Mouse (Mus musculus) lung, adult 10 weeks (tissue): ENCODE measurements around the gene H2al1i. TPM values are rescaled to one million over a fixed set of nuclear protein-coding genes. Genes with fewer than 3 reads are reported as not detected.

Experiments used
- polyA plus RNA-seq: library from polyadenylated mRNA; stranded (reverse); fragments of 350-450 nt; fragmentation: Illumina TruSeq; extraction: RNeasy Lipid Tissue Mini Kit (QIAGEN cat#74804); gene quantifications from one replicate; pipeline ENCODE4 v1.2.3, GENCODE M21; 2014; ENCODE audit warnings: low read depth, low replicate concordance; ENCODE audit not compliant: insufficient read depth

The H2al1i gene
- not detected for polyA plus RNA-seq

DNA sequence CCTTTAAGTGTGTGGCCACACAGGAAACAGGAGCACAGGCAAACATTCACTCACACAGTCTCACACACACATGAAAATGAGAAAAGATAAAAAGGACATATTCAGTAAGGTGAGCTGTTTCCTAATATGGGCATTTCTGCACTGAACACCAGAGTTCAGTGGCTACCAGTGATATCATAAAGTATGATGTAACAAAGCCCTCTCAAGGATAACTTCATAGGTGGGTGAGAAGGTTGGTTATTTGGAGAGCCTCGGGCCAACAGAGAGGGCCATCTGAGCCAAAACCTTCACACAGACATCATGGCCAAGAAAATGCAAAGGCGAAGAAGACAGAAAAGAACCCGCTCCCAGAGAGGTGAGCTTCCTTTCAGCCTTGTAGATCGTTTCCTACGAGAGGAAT lies at the start of gene H2al1i:
Gene H2al1i, plus strand, starts transcription at position 301 of the 400 bp plus-strand sequence.

DNA sequence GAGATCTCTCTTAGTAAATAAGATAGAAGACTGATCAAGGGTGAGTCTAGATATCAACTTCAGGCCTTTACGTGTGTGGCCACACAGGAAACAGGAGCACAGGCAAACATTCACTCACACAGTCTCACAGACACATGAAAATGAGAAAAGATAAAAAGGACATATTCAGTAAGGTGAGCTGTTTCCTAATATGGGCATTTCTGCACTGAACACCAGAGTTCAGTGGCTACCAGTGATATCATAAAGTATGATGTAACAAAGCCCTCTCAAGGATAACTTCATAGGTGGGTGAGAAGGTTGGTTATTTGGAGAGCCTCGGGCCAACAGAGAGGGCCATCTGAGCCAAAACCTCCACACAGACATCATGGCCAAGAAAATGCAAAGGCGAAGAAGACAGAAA lies 25.5 kb upstream of the H2al1i start, which contains the start of gene H2al1a:
Gene H2al1a, plus strand, starts transcription at position 301 of the 400 bp plus-strand sequence.

GRCm38 (mm10) chrX:11302132-11302531 lies 22.3 kb upstream of the H2al1i start, which contains the start of gene H2al1b:
Gene H2al1b, plus strand, starts transcription at chrX:11302432.

DNA sequence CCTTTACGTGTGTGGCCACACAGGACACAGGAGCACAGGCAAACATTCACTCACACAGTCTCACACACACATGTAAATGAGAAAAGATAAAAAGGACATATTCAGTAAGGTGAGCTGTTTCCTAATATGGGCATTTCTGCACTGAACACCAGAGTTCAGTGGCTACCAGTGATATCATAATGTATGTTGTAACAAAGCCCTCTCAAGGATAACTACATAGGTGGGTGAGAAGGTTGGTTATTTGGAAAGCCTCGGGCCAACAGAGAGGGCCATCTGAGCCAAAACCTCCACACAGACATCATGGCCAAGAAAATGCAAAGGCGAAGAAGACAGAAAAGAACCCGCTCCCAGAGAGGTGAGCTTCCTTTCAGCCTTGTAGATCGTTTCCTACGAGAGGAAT lies 19.1 kb upstream of the H2al1i start, which contains the start of gene H2al1c:
Gene H2al1c, plus strand, starts transcription at position 301 of the 400 bp plus-strand sequence.

DNA sequence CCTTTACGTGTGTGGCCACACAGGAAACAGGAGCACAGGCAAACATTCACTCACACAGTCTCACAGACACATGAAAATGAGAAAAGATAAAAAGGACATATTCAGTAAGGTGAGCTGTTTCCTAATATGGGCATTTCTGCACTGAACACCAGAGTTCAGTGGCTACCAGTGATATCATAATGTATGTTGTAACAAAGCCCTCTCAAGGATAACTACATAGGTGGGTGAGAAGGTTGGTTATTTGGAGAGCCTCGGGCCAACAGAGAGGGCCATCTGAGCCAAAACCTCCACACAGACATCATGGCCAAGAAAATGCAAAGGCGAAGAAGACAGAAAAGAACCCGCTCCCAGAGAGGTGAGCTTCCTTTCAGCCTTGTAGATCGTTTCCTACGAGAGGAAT lies 15.9 kb upstream of the H2al1i start, which contains the start of gene H2al1d:
Gene H2al1d, plus strand, starts transcription at position 301 of the 400 bp plus-strand sequence.

DNA sequence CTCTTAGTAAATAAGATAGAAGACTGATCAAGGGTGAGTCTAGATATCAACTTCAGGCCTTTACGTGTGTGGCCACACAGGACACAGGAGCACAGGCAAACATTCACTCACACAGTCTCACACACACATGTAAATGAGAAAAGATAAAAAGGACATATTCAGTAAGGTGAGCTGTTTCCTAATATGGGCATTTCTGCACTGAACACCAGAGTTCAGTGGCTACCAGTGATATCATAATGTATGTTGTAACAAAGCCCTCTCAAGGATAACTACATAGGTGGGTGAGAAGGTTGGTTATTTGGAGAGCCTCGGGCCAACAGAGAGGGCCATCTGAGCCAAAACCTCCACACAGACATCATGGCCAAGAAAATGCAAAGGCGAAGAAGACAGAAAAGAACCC lies 12.8 kb upstream of the H2al1i start, which contains the start of gene H2al1e:
Gene H2al1e, plus strand, starts transcription at position 301 of the 400 bp plus-strand sequence.

GRCm38 (mm10) chrX:11314858-11315257 lies 9.6 kb upstream of the H2al1i start, which contains the start of gene H2al1f:
Gene H2al1f, plus strand, starts transcription at chrX:11315158.

DNA sequence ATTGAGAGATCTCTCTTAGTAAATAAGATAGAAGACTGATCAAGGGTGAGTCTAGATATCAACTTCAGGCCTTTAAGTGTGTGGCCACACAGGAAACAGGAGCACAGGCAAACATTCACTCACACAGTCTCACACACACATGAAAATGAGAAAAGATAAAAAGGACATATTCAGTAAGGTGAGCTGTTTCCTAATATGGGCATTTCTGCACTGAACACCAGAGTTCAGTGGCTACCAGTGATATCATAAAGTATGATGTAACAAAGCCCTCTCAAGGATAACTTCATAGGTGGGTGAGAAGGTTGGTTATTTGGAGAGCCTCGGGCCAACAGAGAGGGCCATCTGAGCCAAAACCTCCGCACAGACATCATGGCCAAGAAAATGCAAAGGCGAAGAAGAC lies 6.5 kb upstream of the H2al1i start, which contains the start of gene H2al1g:
Gene H2al1g, plus strand, starts transcription at position 301 of the 400 bp plus-strand sequence.

DNA sequence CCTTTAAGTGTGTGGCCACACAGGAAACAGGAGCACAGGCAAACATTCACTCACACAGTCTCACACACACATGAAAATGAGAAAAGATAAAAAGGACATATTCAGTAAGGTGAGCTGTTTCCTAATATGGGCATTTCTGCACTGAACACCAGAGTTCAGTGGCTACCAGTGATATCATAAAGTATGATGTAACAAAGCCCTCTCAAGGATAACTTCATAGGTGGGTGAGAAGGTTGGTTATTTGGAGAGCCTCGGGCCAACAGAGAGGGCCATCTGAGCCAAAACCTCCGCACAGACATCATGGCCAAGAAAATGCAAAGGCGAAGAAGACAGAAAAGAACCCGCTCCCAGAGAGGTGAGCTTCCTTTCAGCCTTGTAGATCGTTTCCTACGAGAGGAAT lies 3.3 kb upstream of the H2al1i start, which contains the start of gene H2al1h:
Gene H2al1h, plus strand, starts transcription at position 301 of the 400 bp plus-strand sequence.

DNA sequence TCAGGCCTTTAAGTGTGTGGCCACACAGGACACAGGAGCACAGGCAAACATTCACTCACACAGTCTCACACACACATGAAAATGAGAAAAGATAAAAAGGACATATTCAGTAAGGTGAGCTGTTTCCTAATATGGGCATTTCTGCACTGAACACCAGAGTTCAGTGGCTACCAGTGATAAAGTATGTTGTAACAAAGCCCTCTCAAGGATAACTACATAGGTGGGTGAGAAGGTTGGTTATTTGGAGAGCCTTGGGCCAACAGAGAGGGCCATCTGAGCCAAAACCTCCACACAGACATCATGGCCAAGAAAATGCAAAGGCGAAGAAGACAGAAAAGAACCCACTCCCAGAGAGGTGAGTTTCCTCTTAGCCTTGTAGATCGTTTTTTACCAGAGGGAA lies 3.1 kb downstream of the H2al1i start, which contains the start of gene H2al1j:
Gene H2al1j, plus strand, starts transcription at position 301 of the 400 bp plus-strand sequence.

Other genes starting within 250 kb of the H2al1i start
- gene H2al1a, start 25.4 kb upstream of the H2al1i start, polyA plus RNA-seq = not detected
- not detected for gene H2al1b, start 22.2 kb upstream of the H2al1i start, polyA plus RNA-seq
- not detected for gene H2al1c, start 19.0 kb upstream of the H2al1i start, polyA plus RNA-seq
- gene H2al1d, start 15.8 kb upstream of the H2al1i start, polyA plus RNA-seq = not detected
- gene H2al1e, start 12.7 kb upstream of the H2al1i start, polyA plus RNA-seq = not detected
- gene H2al1f, start 9.5 kb upstream of the H2al1i start, polyA plus RNA-seq = not detected
- gene H2al1g, start 6.4 kb upstream of the H2al1i start, polyA plus RNA-seq = not detected
- gene H2al1h, start 3.2 kb upstream of the H2al1i start, polyA plus RNA-seq = not detected
- not detected for gene H2al1j, start 3.2 kb downstream of the H2al1i start, polyA plus RNA-seq